Mouse (Mus musculus) intestine, embryonic 14.5 days (tissue): ENCODE measurements around the gene Dpp7. TPM values are rescaled to one million over a fixed set of nuclear protein-coding genes. Genes with fewer than 3 reads are reported as not detected.

Experiments used
- ATAC-seq: fragments of 200-750 bp; cut with Nextera tagmentation; replicated peaks from 2 replicates; pipeline ENCODE4 v1.8.0; 2017; ENCODE audit warnings: low read depth, moderate number of reproducible peaks, moderate TSS enrichment, moderate library complexity; ENCODE audit not compliant: low FRiP score, low TSS enrichment
- DNase-seq: peaks from one replicate; pipeline ENCODE4 v3.0.0-alpha.2; 2018; ENCODE audit warnings: low spot score
- H3K27ac ChIP-seq: fragments of 300-500 bp; sonication (generic); 2 replicates; pipeline ENCODE4 v1.5.1; 2014; ENCODE audit warnings: low read depth, mild to moderate bottlenecking, control low read depth
- H3K27me3 ChIP-seq: fragments of 300-500 bp; sonication (generic); replicated peaks from 2 replicates; pipeline ENCODE4 v1.6.1; 2014; ENCODE audit warnings: low read length, control low read depth; ENCODE audit not compliant: control insufficient read depth, insufficient read depth
- H3K36me3 ChIP-seq: fragments of 300-500 bp; sonication (generic); 2 replicates; pipeline ENCODE4 v1.6.1; 2014; ENCODE audit warnings: low read length, control low read depth; ENCODE audit not compliant: control insufficient read depth, insufficient read depth
- H3K4me1 ChIP-seq: fragments of 300-500 bp; sonication (generic); replicated peaks from 2 replicates; pipeline ENCODE4 v1.6.1; 2014; ENCODE audit warnings: low read length, control low read depth, mixed read lengths; ENCODE audit not compliant: control insufficient read depth, insufficient read depth
- H3K4me2 ChIP-seq: fragments of 300-500 bp; sonication (generic); 2 replicates; pipeline ENCODE4 v1.6.1; 2014; ENCODE audit warnings: low read length
- H3K4me3 ChIP-seq: fragments of 300-500 bp; sonication (generic); 2 replicates; pipeline ENCODE4 v1.5.1; 2014; ENCODE audit warnings: low read depth, low read length, control low read depth, mixed read lengths
- H3K9ac ChIP-seq: fragments of 300-500 bp; sonication (generic); 2 replicates; pipeline ENCODE4 v1.6.1; 2014; ENCODE audit warnings: mild to moderate bottlenecking, low read length
- H3K9me3 ChIP-seq: fragments of 300-500 bp; sonication (generic); 2 replicates; pipeline ENCODE4 v1.6.1; 2016; ENCODE audit warnings: low read length, control low read depth; ENCODE audit not compliant: control insufficient read depth
- WGBS: fragments of 180-500 bp; shearing (Covaris S2); extraction: QIAGEN DNeasy Blood & Tissue Kit; methylation state at CpG from one replicate; pipeline ENCODE4 v1.1.7; 2014; 5-methylcytosine and 5-hydroxymethylcytosine counted together
- polyA plus RNA-seq: library from polyadenylated mRNA; unstranded; fragments of >200 nt; fragmentation: Nextera tagmentation; extraction: Ambion mirVana; gene quantifications from 2 replicates; pipeline ENCODE4 v1.2.1, GENCODE M21; 2014

Gene Dpp7
- polyA plus RNA-seq, 1 experiment from 2014 or later, result 24.1 TPM

DNA sequence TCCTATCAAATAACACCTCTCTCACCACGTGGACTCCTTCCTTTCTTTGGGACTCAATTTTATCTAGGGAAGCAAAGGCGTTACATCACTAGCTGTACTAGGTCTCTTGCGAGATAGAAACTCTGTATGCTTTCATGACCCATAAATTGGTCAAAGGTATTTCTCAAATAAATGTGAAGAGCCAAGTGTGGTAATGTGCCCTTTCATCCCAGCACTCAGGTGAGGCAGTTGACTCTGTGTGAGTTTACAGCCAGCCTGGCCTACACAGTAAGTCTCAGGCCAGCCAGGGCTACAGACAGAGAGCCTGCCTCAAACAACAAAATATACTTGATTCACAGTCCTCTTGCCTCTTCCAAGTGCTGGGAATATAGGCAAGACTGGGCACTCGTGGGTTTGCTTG is 3.7 kb upstream of the Dpp7 start:
- Histone ChIP-seq H3K4me1 (peaks cover 12% of the 10 kb centered on the region), H3K9ac (no peak overlapping the region), H3K4me2 (no peak overlapping the region), H3K4me3 (no peak overlapping the region), H3K9me3 (no peaks in the 10 kb centered on the region), H3K36me3 (0 out of 2 replicates have a peak, but pooled peaks cover 3% of the 10 kb centered on the region), H3K27me3 (no peaks in the 10 kb centered on the region), H3K27ac (no peak overlapping the region)
- 84% methylated on average over 4 of the region's 4 CpGs for WGBS
- no peak for ATAC-seq
- DNase-seq, result no peak

DNA sequence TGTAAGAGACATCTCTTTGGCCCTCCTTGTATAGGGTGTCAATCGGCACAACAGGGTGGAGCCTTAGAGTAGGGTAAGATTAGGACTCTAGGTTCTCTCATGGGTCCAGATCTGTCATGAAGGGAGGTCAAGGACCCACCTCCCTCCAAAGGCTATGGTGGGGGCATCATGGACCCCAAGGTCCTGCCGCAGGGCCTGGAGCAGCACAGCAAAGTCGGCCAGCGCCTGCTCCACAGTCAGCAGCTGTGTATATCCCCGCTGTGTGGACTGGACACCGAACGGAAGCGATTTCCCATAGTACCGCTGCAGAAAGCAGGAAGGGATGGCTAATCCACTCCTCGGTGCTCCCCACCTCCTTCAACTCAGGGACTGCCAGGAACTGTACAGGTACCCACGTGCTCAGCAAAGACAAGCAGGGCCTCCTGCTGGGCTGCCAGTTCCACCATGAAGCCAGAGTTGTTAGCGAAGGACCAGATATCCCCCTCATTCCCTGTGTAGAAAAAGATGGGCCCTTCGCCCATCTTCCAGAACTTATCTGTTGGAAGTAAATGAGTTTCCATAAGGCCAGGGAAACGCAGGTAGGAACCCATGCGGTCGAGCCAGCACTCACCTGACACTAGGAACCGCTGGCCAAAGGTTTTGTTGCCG is 616 bp downstream of the Dpp7 start:
- Histone ChIP-seq H3K9ac (peak overlapping the region; percentile 45), H3K36me3 (peaks cover 28% of the 10 kb centered on the region), H3K4me1 (peaks cover 12% of the 10 kb centered on the region), H3K27ac (no peak overlapping the region), H3K9me3 (no peaks in the 10 kb centered on the region), H3K27me3 (no peaks in the 10 kb centered on the region), H3K4me2 (peak overlapping the region; percentile 95), H3K4me3 (peak overlapping the region; percentile 40)
- 35% methylated on average over 18 of the region's 18 CpGs for WGBS
- ATAC-seq (no peak), DNase-seq (no peak)

DNA sequence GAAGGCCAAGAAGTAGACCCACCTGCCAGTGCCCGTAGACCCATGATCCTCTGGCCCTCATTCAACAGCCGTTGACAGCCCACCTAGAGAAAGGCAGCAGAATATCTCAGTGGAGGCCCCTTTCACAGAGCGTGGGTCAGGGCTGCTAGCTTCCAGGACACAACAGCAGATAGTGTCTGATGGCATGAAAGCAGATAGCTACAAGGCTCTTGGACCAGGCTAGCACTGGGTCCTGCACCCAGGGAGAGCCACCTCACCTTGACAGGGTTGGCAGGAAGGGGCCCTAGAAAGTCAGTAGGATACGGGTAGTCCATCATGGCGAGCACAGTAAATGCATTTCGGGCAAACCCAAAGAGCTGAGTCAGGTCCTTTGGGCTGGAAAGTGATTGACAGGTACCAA is 1.9 kb downstream of the Dpp7 start:
- H3K4me1 ChIP-seq, result peaks cover 12% of the 10 kb centered on the region
- no peak overlapping the region for H3K27ac ChIP-seq
- H3K27me3 ChIP-seq, result no peaks in the 10 kb centered on the region
- no peak overlapping the region for H3K9ac ChIP-seq
- H3K4me2 ChIP-seq, result no peak overlapping the region
- peaks cover 41% of the 10 kb centered on the region for H3K36me3 ChIP-seq
- no peaks in the 10 kb centered on the region for H3K9me3 ChIP-seq
- DNase-seq, result no peak
- no peak overlapping the region for H3K4me3 ChIP-seq
- 88% methylated on average over 6 of the region's 6 CpGs for WGBS
- ATAC-seq, result no peak

DNA sequence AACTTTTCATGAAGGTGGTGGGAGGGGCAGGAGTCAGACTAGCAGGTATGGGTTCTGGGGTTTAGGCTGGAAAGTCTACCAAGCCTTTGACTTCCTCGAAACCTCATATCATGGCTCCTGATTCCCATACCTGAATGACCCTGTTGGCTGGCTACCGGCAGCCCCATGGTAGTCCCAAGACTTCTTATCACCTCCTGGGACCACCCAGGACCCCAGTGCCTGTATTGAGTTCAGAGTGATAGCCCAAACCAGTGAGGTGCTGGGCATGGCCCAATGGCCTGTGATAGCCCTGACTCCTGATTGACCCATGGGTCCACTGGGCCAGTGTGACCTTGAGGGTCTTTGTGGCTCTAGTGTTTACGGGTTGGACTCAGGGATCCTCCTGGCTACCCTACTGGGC is 5.5 kb downstream of the Dpp7 start:
- ATAC-seq, result no peak
- no peaks in the 10 kb centered on the region for H3K9me3 ChIP-seq
- no peaks in the 10 kb centered on the region for H3K27me3 ChIP-seq
- WGBS, result 94% methylated on average over 3 of the region's 3 CpGs
- no peak overlapping the region for H3K4me2 ChIP-seq
- H3K4me1 ChIP-seq, result peaks cover 3% of the 10 kb centered on the region
- DNase-seq, result no peak
- no peak overlapping the region for H3K9ac ChIP-seq
- H3K36me3 ChIP-seq, result peaks cover 75% of the 10 kb centered on the region
- no peak overlapping the region for H3K27ac ChIP-seq
- H3K4me3 ChIP-seq, result no peak overlapping the region

DNA sequence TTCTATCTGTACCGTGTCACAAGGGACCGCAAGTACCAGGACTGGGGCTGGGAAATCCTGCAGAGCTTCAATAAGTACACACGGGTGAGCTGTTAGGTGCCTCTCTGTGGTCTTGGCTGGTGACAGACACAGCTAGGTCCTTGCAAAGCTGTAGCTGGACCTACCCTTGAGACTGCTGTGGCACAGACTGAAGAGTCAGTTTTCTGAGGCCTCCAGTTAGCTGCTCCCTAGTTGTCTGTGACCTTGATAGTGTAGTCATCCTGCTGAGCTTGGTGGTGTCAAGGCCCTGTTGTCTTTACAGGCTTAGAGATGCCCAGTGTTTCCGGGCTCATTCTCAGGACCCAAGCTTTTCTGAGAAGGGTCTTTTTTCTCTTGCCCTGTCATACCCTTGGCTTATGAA is 6.7 kb downstream of the Dpp7 start:
- no peak overlapping the region for H3K9ac ChIP-seq
- ATAC-seq (no peak), DNase-seq (no peak)
- H3K9me3 ChIP-seq, result no peaks in the 10 kb centered on the region
- no peaks in the 10 kb centered on the region for H3K4me1 ChIP-seq
- H3K27me3 ChIP-seq, result no peaks in the 10 kb centered on the region
- H3K27ac ChIP-seq, result no peak overlapping the region
- no peak overlapping the region for H3K4me2 ChIP-seq
- no peak overlapping the region for H3K4me3 ChIP-seq
- peaks cover 87% of the 10 kb centered on the region for H3K36me3 ChIP-seq
- WGBS, result 95% methylated on average over 4 of the region's 4 CpGs

DNA sequence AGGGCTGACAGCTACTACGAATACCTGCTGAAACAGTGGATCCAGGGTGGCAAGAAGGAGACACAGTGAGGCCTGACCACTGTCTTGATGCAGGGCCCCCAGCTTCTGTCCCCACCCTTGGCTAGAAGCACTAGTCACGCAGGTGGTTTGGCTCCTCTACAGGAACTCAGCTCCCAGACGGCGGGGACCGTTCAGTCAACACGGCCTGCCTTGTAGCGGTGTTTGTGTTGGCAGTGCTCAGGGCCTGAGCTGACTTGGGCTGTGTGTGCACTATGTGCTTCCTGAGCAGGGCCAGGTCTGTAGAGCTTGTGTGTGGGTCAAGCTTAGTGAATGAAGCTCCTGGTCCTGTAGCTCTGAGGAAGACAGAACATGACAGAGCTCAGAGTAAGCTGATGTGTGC is 8.0 kb downstream of the Dpp7 start:
- Histone ChIP-seq H3K4me1 (no peaks in the 10 kb centered on the region), H3K4me2 (no peak overlapping the region), H3K9me3 (no peaks in the 10 kb centered on the region), H3K36me3 (peaks cover 99% of the 10 kb centered on the region), H3K27ac (no peak overlapping the region), H3K9ac (no peak overlapping the region), H3K4me3 (no peak overlapping the region), H3K27me3 (no peaks in the 10 kb centered on the region)
- no peak for DNase-seq
- WGBS, result 94% methylated on average over 7 of the region's 7 CpGs
- ATAC-seq, result no peak

DNA sequence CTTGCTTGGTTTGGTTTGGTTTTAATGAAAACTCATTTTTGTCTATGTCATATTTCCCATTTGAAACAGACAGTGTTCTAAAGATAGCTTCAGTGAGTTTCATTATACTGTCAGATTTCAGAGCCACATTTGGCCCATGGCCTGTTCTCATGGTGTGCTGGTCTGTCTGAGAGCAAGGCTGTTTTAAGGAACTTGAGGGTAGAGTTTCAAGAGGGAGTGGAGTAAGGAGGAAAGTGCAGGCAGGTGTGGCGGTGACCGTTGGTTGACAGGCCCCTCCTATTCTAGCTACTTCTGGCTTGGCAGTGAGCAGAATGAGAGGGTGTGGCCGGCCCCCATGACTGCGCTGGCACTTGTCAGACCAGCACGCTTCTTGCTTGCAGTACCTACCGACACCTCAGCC is 17.9 kb downstream of the Dpp7 start:
- Histone ChIP-seq H3K9me3 (no peaks in the 10 kb centered on the region), H3K4me2 (no peak overlapping the region), H3K36me3 (peaks cover 77% of the 10 kb centered on the region), H3K27me3 (no peaks in the 10 kb centered on the region), H3K9ac (no peak overlapping the region), H3K4me1 (peaks cover 5% of the 10 kb centered on the region; the same call in 1 of the 2 replicates), H3K27ac (no peak overlapping the region), H3K4me3 (no peak overlapping the region)
- ATAC-seq, result no peak
- 95% methylated on average over 6 of the region's 6 CpGs for WGBS
- no peak for DNase-seq

DNA sequence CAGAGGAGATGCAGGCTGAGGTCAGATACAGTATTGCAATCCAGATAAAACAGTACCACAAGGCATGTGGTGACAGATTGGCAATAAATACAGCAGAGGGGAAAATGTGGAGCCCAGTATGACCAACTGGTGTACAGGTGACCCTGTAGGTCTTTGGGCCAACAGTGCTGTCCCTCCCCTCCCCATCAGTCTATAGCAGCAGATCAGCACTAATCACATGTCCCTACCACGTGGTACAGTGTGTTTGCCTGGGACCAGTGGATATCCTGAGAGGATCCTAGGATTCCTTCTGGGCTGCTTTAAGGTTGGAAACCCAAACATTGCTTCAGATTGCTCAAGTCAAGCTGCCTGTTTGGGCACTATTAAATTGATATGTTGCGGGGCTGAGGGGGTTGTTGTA is 22.6 kb downstream of the Dpp7 start:
- H3K9ac ChIP-seq, result peak overlapping the region; percentile 73
- peak overlapping the region; percentile 96 for H3K4me3 ChIP-seq
- H3K9me3 ChIP-seq, result no peaks in the 10 kb centered on the region
- peak overlapping the region; percentile 98 for H3K4me2 ChIP-seq
- 81% methylated on average over 2 of the region's 2 CpGs for WGBS
- DNase-seq (no peak), ATAC-seq (no peak)
- H3K4me1 ChIP-seq, result peaks cover 14% of the 10 kb centered on the region; the same call in 1 of the 2 replicates
- H3K27ac ChIP-seq, result no peak overlapping the region
- H3K36me3 ChIP-seq, result peaks cover 47% of the 10 kb centered on the region
- H3K27me3 ChIP-seq, result no peaks in the 10 kb centered on the region
